Mouse (Mus musculus) neural tube, embryonic 12.5 days (tissue): ENCODE data around the gene Zfp418. TPM values are rescaled to one million over a fixed set of nuclear protein-coding genes. Genes with fewer than 3 reads are reported as not detected.
"Not testable (repeated sequence)": the region's sequence is repeated elsewhere in the genome, so short reads cannot be mapped to it uniquely, and the experiment has no call there.

Experiments
- ATAC-seq: fragments of 200-750 bp; cut with Nextera tagmentation; 2 replicates; pipeline ENCODE4 v1.8.0; 2017; ENCODE audit warnings: low read depth, mild to moderate bottlenecking, moderate TSS enrichment, moderate library complexity; ENCODE audit not compliant: low FRiP score
- H3K27ac ChIP-seq: fragments of 300-500 bp; sonication (generic); 2 replicates; pipeline ENCODE4 v1.5.1; 2016
- H3K27me3 ChIP-seq: fragments of 300-500 bp; sonication (generic); replicated peaks from 2 replicates; pipeline ENCODE4 v1.6.1; 2016; ENCODE audit warnings: mild to moderate bottlenecking
- H3K36me3 ChIP-seq: fragments of 300-500 bp; sonication (generic); 2 replicates; pipeline ENCODE4 v1.6.1; 2016; ENCODE audit warnings: mild to moderate bottlenecking
- H3K4me1 ChIP-seq: fragments of 300-500 bp; sonication (generic); 2 replicates; pipeline ENCODE4 v1.6.1; 2016
- H3K4me2 ChIP-seq: fragments of 300-500 bp; sonication (generic); replicated peaks from 2 replicates; pipeline ENCODE4 v1.6.1; 2016; ENCODE audit warnings: mild to moderate bottlenecking
- H3K4me3 ChIP-seq: fragments of 300-500 bp; sonication (generic); 2 replicates; pipeline ENCODE4 v1.5.1; 2016
- H3K9ac ChIP-seq: fragments of 300-500 bp; sonication (generic); 2 replicates; pipeline ENCODE4 v1.6.1; 2016; ENCODE audit warnings: mild to moderate bottlenecking
- H3K9me3 ChIP-seq: fragments of 300-500 bp; sonication (generic); 2 replicates; pipeline ENCODE4 v1.6.1; 2016; ENCODE audit warnings: mild to moderate bottlenecking
- WGBS: fragments of 180-500 bp; shearing (Covaris S2); methylation state at CpG from one replicate; pipeline ENCODE4 v1.1.7; 2016; 5-methylcytosine and 5-hydroxymethylcytosine counted together
- polyA plus RNA-seq: library from polyadenylated mRNA; unstranded; fragments of >200 nt; fragmentation: Nextera tagmentation; extraction: Ambion mirVana; gene quantifications from 2 replicates; pipeline ENCODE4 v1.2.1, GENCODE M21; 2016

The Zfp418 gene
- 2.6 and 2.8 TPM in 2 replicates for polyA plus RNA-seq

- no peak within 1 kb of the TSS for H3K27ac ChIP-seq
- peak within 1 kb of the TSS; percentile 65 for H3K4me3 ChIP-seq
- no peaks in the 10 kb centered on the region for H3K9me3 ChIP-seq
- 3% methylated on average over 26 of the region's 26 CpGs for WGBS
- H3K36me3 ChIP-seq, result 0 out of 2 replicates have a peak, but pooled peaks cover 6% of the 10 kb centered on the region
- peaks cover 6% of the 10 kb centered on the region; the same call in 1 of the 2 replicates for H3K4me1 ChIP-seq
- H3K27me3 ChIP-seq, result no peaks in the 10 kb centered on the region
- H3K9ac ChIP-seq, result peak within 1 kb of the TSS; percentile 64
- peak; percentile 97 for ATAC-seq
- H3K4me2 ChIP-seq, result peak within 1 kb of the TSS; percentile 69
Measured at GRCm38 (mm10) chr7:7171227-7172147, at the start of gene Zfp418. Gene Zfp418, plus strand, starts transcription at chr7:7171330.

- WGBS, result 56% methylated on average over 6 of the region's 6 CpGs
- peak; percentile 57; the same call in 1 of the 2 replicates for ATAC-seq
- Histone ChIP-seq H3K4me2 (peak overlapping the region; percentile 65), H3K36me3 (peaks cover 23% of the 10 kb centered on the region), H3K4me3 (no peak overlapping the region), H3K9ac (no peak overlapping the region), H3K27me3 (no peaks in the 10 kb centered on the region), H3K4me1 (peaks cover 7% of the 10 kb centered on the region), H3K9me3 (no peaks in the 10 kb centered on the region), H3K27ac (no peak overlapping the region)
Measured at GRCm38 (mm10) chr7:7121602-7121980, 49.5 kb upstream of the Zfp418 start.

- H3K27me3 ChIP-seq, H3K4me3 ChIP-seq, H3K9ac ChIP-seq, ATAC-seq, H3K4me2 ChIP-seq, H3K4me1 ChIP-seq, H3K27ac ChIP-seq, H3K9me3 ChIP-seq: not testable (repeated sequence)
- WGBS, result 93% methylated on average over 15 of the region's 15 CpGs
- H3K36me3 ChIP-seq, result peaks cover 25% of the 10 kb centered on the region
Measured at GRCm38 (mm10) chr7:7130491-7131124, 40.5 kb upstream of the Zfp418 start.

- Histone ChIP-seq H3K4me2 (no peak overlapping the region), H3K4me3 (no peak overlapping the region), H3K36me3 (peaks cover 25% of the 10 kb centered on the region), H3K9ac (no peak overlapping the region), H3K9me3 (no peaks in the 10 kb centered on the region), H3K4me1 (no peaks in the 10 kb centered on the region; the same call in 1 of the 2 replicates), H3K27ac (no peak overlapping the region), H3K27me3 (no peaks in the 10 kb centered on the region)
- WGBS, result 75% methylated on average over 8 of the region's 8 CpGs
- no peak for ATAC-seq
Measured at GRCm38 (mm10) chr7:7132751-7133150, 38.4 kb upstream of the Zfp418 start.

GRCm38 (mm10) chr7:7136379-7136866 lies 34.7 kb upstream of the Zfp418 start, which contains the start of gene Zfp773:
Gene Zfp773, minus strand, starts transcription at chr7:7136755.
- Histone ChIP-seq H3K4me1 (no peaks in the 10 kb centered on the region; the same call in 1 of the 2 replicates), H3K27me3 (no peaks in the 10 kb centered on the region), H3K4me3 (peak within 1 kb of the TSS; percentile 37), H3K9ac (peak within 1 kb of the TSS; percentile 55), H3K36me3 (peaks cover 17% of the 10 kb centered on the region), H3K27ac (no peak within 1 kb of the TSS), H3K9me3 (no peaks in the 10 kb centered on the region), H3K4me2 (peak within 1 kb of the TSS; percentile 58)
- WGBS, result 9% methylated on average over 16 of the region's 16 CpGs
- peak; percentile 97 for ATAC-seq

- 82% methylated on average over 1 of the region's 1 CpGs for WGBS
- Histone ChIP-seq H3K27me3 (no peaks in the 10 kb centered on the region), H3K36me3 (no peaks in the 10 kb centered on the region), H3K9ac (no peak overlapping the region), H3K9me3 (0 out of 2 replicates have a peak, but pooled peaks cover 10% of the 10 kb centered on the region), H3K4me1 (no peaks in the 10 kb centered on the region), H3K4me3 (no peak overlapping the region), H3K27ac (no peak overlapping the region), H3K4me2 (no peak overlapping the region)
- ATAC-seq, result no peak
Measured at GRCm38 (mm10) chr7:7144215-7144614, 26.9 kb upstream of the Zfp418 start.

GRCm38 (mm10) chr7:7145991-7146608 lies 25.0 kb upstream of the Zfp418 start:
- Histone ChIP-seq H3K9ac (no peak overlapping the region), H3K27me3 (no peaks in the 10 kb centered on the region), H3K9me3 (0 out of 2 replicates have a peak, but pooled peaks cover 10% of the 10 kb centered on the region), H3K27ac (no peak overlapping the region), H3K36me3 (no peaks in the 10 kb centered on the region), H3K4me3 (no peak overlapping the region), H3K4me2 (no peak overlapping the region), H3K4me1 (no peaks in the 10 kb centered on the region)
- ATAC-seq, result no peak
- WGBS, result 91% methylated on average over 15 of the region's 15 CpGs

- 92% methylated on average over 1 of the region's 1 CpGs for WGBS
- H3K4me2 ChIP-seq, result no peak overlapping the region
- H3K9ac ChIP-seq, result no peak overlapping the region
- H3K36me3 ChIP-seq, result peaks cover 24% of the 10 kb centered on the region
- H3K27ac ChIP-seq, result no peak overlapping the region
- H3K27me3 ChIP-seq, result no peaks in the 10 kb centered on the region
- no peaks in the 10 kb centered on the region for H3K9me3 ChIP-seq
- ATAC-seq, result no peak
- no peak overlapping the region for H3K4me3 ChIP-seq
- no peaks in the 10 kb centered on the region for H3K4me1 ChIP-seq
Measured at GRCm38 (mm10) chr7:7185897-7186296, 14.8 kb downstream of the Zfp418 start.

GRCm38 (mm10) chr7:7187417-7188190 lies 16.5 kb downstream of the Zfp418 start:
- Histone ChIP-seq H3K4me3 (peak overlapping the region; percentile 45), H3K4me2 (peak overlapping the region; percentile 53), H3K9ac (no peak overlapping the region), H3K36me3 (peaks cover 7% of the 10 kb centered on the region), H3K4me1 (no peaks in the 10 kb centered on the region), H3K27ac (no peak overlapping the region), H3K27me3 (no peaks in the 10 kb centered on the region), H3K9me3 (no peaks in the 10 kb centered on the region)
- peak; percentile 70 for ATAC-seq
- WGBS, result 41% methylated on average over 13 of the region's 13 CpGs

GRCm38 (mm10) chr7:7188191-7188942 lies 17.2 kb downstream of the Zfp418 start:
- H3K9ac ChIP-seq, result no peak overlapping the region
- H3K4me1 ChIP-seq, result no peaks in the 10 kb centered on the region
- H3K4me2 ChIP-seq, result peak overlapping the region; percentile 53
- ATAC-seq, result peak; percentile 97
- H3K9me3 ChIP-seq, result no peaks in the 10 kb centered on the region
- 12% methylated on average over 18 of the region's 18 CpGs for WGBS
- H3K4me3 ChIP-seq, result peak overlapping the region; percentile 45
- no peaks in the 10 kb centered on the region; the same call in 1 of the 2 replicates for H3K36me3 ChIP-seq
- no peaks in the 10 kb centered on the region for H3K27me3 ChIP-seq
- H3K27ac ChIP-seq, result no peak overlapping the region
